Mouse (Mus musculus) ES-E14 (cell line): ENCODE measurements around the gene Foxred1. TPM values are rescaled to one million over a fixed set of nuclear protein-coding genes. Genes with fewer than 3 reads are reported as not detected.

ENCODE experiments used
- DNase-seq: peaks from one replicate; pipeline ENCODE4 v3.0.0-alpha.2; 2013; ENCODE audit warnings: low read depth, low spot score
- H3K27ac ChIP-seq: 2 replicates; pipeline ENCODE4 v1.5.1; 2012; ENCODE audit warnings: low read depth, mild to moderate bottlenecking, low read length, moderate library complexity, mixed read lengths; ENCODE audit not compliant: poor library complexity, insufficient read depth, severe bottlenecking
- H3K36me3 ChIP-seq: 2 replicates; pipeline ENCODE4 v1.6.1; 2012; ENCODE audit warnings: mild to moderate bottlenecking, low read length, moderate library complexity, mixed read lengths; ENCODE audit not compliant: control insufficient read depth, poor library complexity, insufficient read depth, severe bottlenecking
- H3K4me1 ChIP-seq, 2 experiments: fragments of 150-350 bp in 1 of 2; sonication (generic) in 1 of 2; 2 replicates each; pipeline ENCODE4 v1.6.1; 2012; ENCODE audit warnings: low read length in 2 of 2, mild to moderate bottlenecking in 1 of 2, mixed read lengths in 1 of 2; ENCODE audit not compliant: control insufficient read depth in 2 of 2, insufficient read depth in 2 of 2, poor library complexity in 1 of 2
- H3K4me3 ChIP-seq, 2 experiments: fragments of 150-350 bp in 1 of 2; sonication (generic) in 1 of 2; 2 replicates each; pipeline ENCODE4 v1.5.1; 2012; ENCODE audit warnings: low read length in 2 of 2, low read depth in 1 of 2, mild to moderate bottlenecking in 1 of 2, mixed read lengths in 1 of 2; ENCODE audit not compliant: insufficient read depth in 1 of 2, poor library complexity in 1 of 2, severe bottlenecking in 1 of 2
- H3K9ac ChIP-seq: 2 replicates; pipeline ENCODE4 v1.6.1; 2012; ENCODE audit warnings: low read depth, mild to moderate bottlenecking, low read length, mixed read lengths; ENCODE audit not compliant: poor library complexity, insufficient read depth, severe bottlenecking
- H3K9me3 ChIP-seq: fragments of 150-350 bp; sonication (generic); 2 replicates; pipeline ENCODE4 v1.6.1; 2012; ENCODE audit warnings: low read depth, mild to moderate bottlenecking, low read length; ENCODE audit not compliant: control insufficient read depth, insufficient read depth
- CHD2 ChIP-seq: IDR thresholded peaks from 2 replicates; pipeline ENCODE4 v1.6.1; 2014; ENCODE audit warnings: mild to moderate bottlenecking, low read depth, low read length, inconsistent platforms
- HCFC1 ChIP-seq: IDR thresholded peaks from 2 replicates; pipeline ENCODE4 v1.6.1; 2012; ENCODE audit warnings: low read length, inconsistent platforms, borderline replicate concordance; ENCODE audit not compliant: insufficient read depth
- MAFK ChIP-seq: IDR thresholded peaks from 2 replicates; pipeline ENCODE4 v1.6.1; 2014; ENCODE audit warnings: mild to moderate bottlenecking, low read depth, low read length, inconsistent platforms; ENCODE audit not compliant: insufficient read depth
- ZC3H11A ChIP-seq: IDR thresholded peaks from 2 replicates; pipeline ENCODE4 v1.6.1; 2012; ENCODE audit warnings: low read depth, mild to moderate bottlenecking, inconsistent platforms, low read length, borderline replicate concordance
- ZNF384 ChIP-seq: IDR thresholded peaks from 2 replicates; pipeline ENCODE4 v1.6.1; 2012; ENCODE audit warnings: low read depth, low read length, inconsistent platforms
- in situ Hi-C, 2 experiments: fragments of 600-800 bp; cut with MboI; formaldehyde crosslinking; loops; one replicate each; pipeline ENCODE4 v1.15.1; 2025; ENCODE audit warnings: low sequenced_read_pairs in 2 of 2, inconsistent platforms in 1 of 2; ENCODE audit not compliant: unreplicated experiment in 2 of 2
- total RNA-seq: library from RNA; depleted of rRNA; stranded (reverse); fragments of 300-350 nt; gene quantifications from 2 replicates; pipeline ENCODE4 v1.2.3, GENCODE M21; 2012

Gene Foxred1
- total RNA-seq, 1 experiment, result 40.6 TPM

DNA sequence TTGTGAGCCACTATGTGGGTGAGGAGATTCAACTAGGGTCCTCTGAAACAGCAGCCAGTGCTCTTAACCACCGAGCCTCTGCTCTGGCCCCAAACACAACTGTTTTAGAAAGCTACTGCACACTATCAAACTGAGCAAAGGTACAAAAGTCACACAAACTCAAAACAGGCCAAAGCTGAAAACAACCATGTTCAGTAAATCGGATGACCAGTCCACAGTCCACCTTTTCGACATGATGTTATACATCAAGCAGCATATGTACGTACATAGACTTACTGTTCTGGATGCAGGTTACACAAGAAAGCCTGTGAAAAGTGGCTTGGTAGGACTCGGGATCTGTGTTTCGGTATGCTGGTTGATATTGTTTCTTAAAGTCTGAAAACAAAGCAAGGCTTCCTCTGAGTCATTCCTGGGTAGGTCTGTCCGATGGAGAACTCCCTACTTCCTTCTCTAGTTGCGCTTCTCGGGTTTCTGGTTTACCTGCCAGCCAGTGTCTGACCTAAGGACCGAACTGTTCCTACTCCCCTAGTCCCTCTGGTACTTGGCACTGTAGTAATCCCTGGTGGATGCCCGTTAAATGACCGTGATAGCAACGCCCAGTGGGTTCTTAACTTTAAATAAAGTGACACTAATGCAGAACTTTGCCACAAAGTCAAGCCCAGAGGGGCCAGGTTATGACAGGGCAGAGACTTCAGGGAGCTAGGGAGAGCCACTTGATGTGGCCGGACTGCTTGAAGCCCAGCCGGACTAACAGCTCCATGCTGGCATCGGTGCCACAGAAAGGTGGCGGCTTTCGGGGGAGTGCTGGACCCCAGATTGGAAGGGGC lies 11.7 kb downstream of the Foxred1 start:
- TF ChIP-seq ZNF384, result no peak
- no peak for TF ChIP-seq ZC3H11A
- TF ChIP-seq CHD2, result no peak
- no peak for TF ChIP-seq HCFC1
- TF ChIP-seq MAFK, result no peak
- Histone ChIP-seq H3K36me3 (no peaks in the 10 kb centered on the region), H3K9me3 (no peaks in the 10 kb centered on the region), H3K9ac (peak overlapping the region; percentile 42), H3K4me1 (peaks cover 2 to 4% of the 10 kb centered on the region in 2 experiments; a peak in 2 of 4 replicates), H3K4me3 (peak overlapping the region; percentile 71 to 93), H3K27ac (no peak overlapping the region)
- DNase-seq, result no peak
- in situ Hi-C loops, result no loop called here

- H3K27ac ChIP-seq, result no peak overlapping the region
- DNase-seq, result no peak
- H3K9me3 ChIP-seq, result no peaks in the 10 kb centered on the region
- in situ Hi-C loops, result no loop called here
- H3K36me3 ChIP-seq, result no peaks in the 10 kb centered on the region
- peaks cover 2 to 4% of the 10 kb centered on the region in 2 experiments; a peak in 2 of 4 replicates for H3K4me1 ChIP-seq
- no peak overlapping the region for H3K9ac ChIP-seq
- H3K4me3 ChIP-seq, result no peak overlapping the region
- TF ChIP-seq ZNF384, result no peak
- no peak for TF ChIP-seq MAFK
- no peak for TF ChIP-seq ZC3H11A
- no peak for TF ChIP-seq HCFC1
- TF ChIP-seq CHD2, result no peak
Measured at GRCm38 (mm10) chr9:35198351-35198750, 12.5 kb downstream of the Foxred1 start.

DNA sequence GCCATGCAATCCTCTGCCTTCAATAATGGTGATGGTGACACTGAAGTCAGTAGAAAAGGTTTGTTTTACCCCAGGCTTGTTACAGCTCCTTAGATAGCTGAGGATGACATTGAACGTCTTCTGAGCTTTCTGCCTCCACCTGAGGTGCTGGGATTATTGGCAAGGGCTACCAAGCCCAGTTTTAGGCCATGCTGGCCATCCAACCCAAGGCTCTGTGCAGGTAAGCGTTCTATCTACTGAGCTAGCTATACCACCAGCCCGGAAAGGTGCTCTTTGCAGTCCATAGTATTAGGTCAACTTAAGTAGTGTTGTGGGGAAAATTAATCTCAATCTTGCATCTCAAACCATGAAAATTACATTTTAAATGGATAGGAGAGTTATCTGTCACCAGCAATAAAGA lies 13.2 kb downstream of the Foxred1 start:
- Histone ChIP-seq H3K4me1 (peaks cover 2 to 8% of the 10 kb centered on the region in 2 experiments; a peak in 2 of 4 replicates), H3K9me3 (no peaks in the 10 kb centered on the region), H3K36me3 (no peaks in the 10 kb centered on the region), H3K27ac (no peak overlapping the region), H3K9ac (no peak overlapping the region), H3K4me3 (no peak overlapping the region)
- in situ Hi-C loops, result no loop called here
- TF ChIP-seq MAFK (no peak), ZNF384 (no peak), ZC3H11A (no peak), HCFC1 (no peak), CHD2 (no peak)
- no peak for DNase-seq

GRCm38 (mm10) chr9:35194048-35194447 lies 16.8 kb downstream of the Foxred1 start:
- no peak overlapping the region for H3K9ac ChIP-seq
- no peak for DNase-seq
- H3K4me1 ChIP-seq, result peaks cover 0 to 4% of the 10 kb centered on the region in 2 experiments; a peak in 1 of 4 replicates
- 0 out of 2 replicates have a peak, but pooled peaks cover 4% of the 10 kb centered on the region for H3K36me3 ChIP-seq
- no peak for TF ChIP-seq ZNF384
- no peak for TF ChIP-seq CHD2
- no peak for TF ChIP-seq ZC3H11A
- TF ChIP-seq MAFK, result no peak
- no peak for TF ChIP-seq HCFC1
- in situ Hi-C loops, result no loop called here
- no peak overlapping the region for H3K27ac ChIP-seq
- no peak overlapping the region for H3K4me3 ChIP-seq
- no peaks in the 10 kb centered on the region for H3K9me3 ChIP-seq
